Mouse (Mus musculus): Measurements from ENCODE around the gene Gprin2.

- TF ChIP-seq POLR2A (IDR thresholded peaks at IDR 0.05; ENCODE audit: extremely low read depth, insufficient read depth, low read length) (no peak), CTCF (IDR thresholded peaks at IDR 0.05; ENCODE audit: extremely low read depth, insufficient read depth, low read length) (no peak)
Observed at GRCm38 (mm10) chr14:34240676-34241075, 39.2 kb upstream of the Gprin2 start.
